Mouse (Mus musculus): ENCODE results near the gene Ankrd35.

GRCm38 (mm10) chr3:96704778-96705177 is 34.8 kb downstream of the Ankrd35 start:
- TF ChIP-seq CTCF (IDR thresholded peaks at IDR 0.05; ENCODE audit: borderline replicate concordance, insufficient read depth, low read length): no peak
- TF ChIP-seq POLR2A (IDR thresholded peaks at IDR 0.05; ENCODE audit: low read depth, low read length): no peak
